28 mouse cellular contexts compared by ENCODE assay signal in genomic region chr9:100656058-100656457, GRCm38 (mm10).
"Had no signal": no experiment of that assay in that cellular context is flagged by ENCODE, and none has a peak within 500 bp of the region (broad histone marks: within the 10 kb centered on the region; RNA-seq: fewer than 3 reads in every experiment).

No protein-coding gene starts in this region.

- H3K36me3 ChIP-seq: embryonic facial prominence, embryonic 12.5 days; forebrain, embryonic 15.5 days had no signal

- H3K4me3 ChIP-seq: embryonic facial prominence, embryonic 10.5 days; embryonic facial prominence, embryonic 12.5 days; embryonic facial prominence, embryonic 13.5 days; embryonic facial prominence, embryonic 15.5 days; erythroblast, embryonic 14.5 days; forebrain, embryonic 10.5 days; forebrain, embryonic 12.5 days; forebrain, embryonic 13.5 days; forebrain, embryonic 15.5 days; gastrocnemius, adult 2 months had no signal

- H3K27me3 ChIP-seq: embryonic facial prominence, embryonic 12.5 days; embryonic facial prominence, embryonic 13.5 days; embryonic facial prominence, embryonic 15.5 days; forebrain, embryonic 12.5 days; forebrain, embryonic 13.5 days; forebrain, embryonic 15.5 days had no signal

- H3K4me1 ChIP-seq: embryonic facial prominence, embryonic 10.5 days; embryonic facial prominence, embryonic 12.5 days; embryonic facial prominence, embryonic 13.5 days; embryonic facial prominence, embryonic 15.5 days; forebrain, embryonic 10.5 days; forebrain, embryonic 12.5 days had no signal

- H3K27ac ChIP-seq: embryonic facial prominence, embryonic 10.5 days; embryonic facial prominence, embryonic 12.5 days; embryonic facial prominence, embryonic 13.5 days; embryonic facial prominence, embryonic 15.5 days; forebrain, embryonic 10.5 days; forebrain, embryonic 12.5 days; forebrain, embryonic 13.5 days; forebrain, embryonic 15.5 days; gastrocnemius, adult 2 months had no signal

- H3K9me3 ChIP-seq: embryonic facial prominence, embryonic 12.5 days; embryonic facial prominence, embryonic 13.5 days; embryonic facial prominence, embryonic 15.5 days; forebrain, embryonic 12.5 days; forebrain, embryonic 13.5 days; forebrain, embryonic 15.5 days had no signal

- ATAC-seq: forebrain, embryonic 13.5 days; forebrain, embryonic 14.5 days; forebrain, embryonic 15.5 days; forebrain, embryonic 16.5 days; forebrain, postnatal 0 days had no signal

- H3K4me2 ChIP-seq: embryonic facial prominence, embryonic 12.5 days; embryonic facial prominence, embryonic 13.5 days; embryonic facial prominence, embryonic 15.5 days; forebrain, embryonic 12.5 days; forebrain, embryonic 13.5 days; forebrain, embryonic 15.5 days had no signal

- H3K9ac ChIP-seq: embryonic facial prominence, embryonic 12.5 days; embryonic facial prominence, embryonic 13.5 days; embryonic facial prominence, embryonic 15.5 days; forebrain, embryonic 12.5 days; forebrain, embryonic 13.5 days; forebrain, embryonic 15.5 days; forebrain, postnatal 0 days had no signal

- DNase-seq: cerebellum, adult 18-20 months; cerebellum, adult 2 months; cerebellum, adult 8-10 months; cerebellum, adult 9-10 months; cerebellum, adult 9-11 months; cerebellum, postnatal 10 days; cerebellum, postnatal 14 days; cerebellum, postnatal 25 days; cerebellum, postnatal 36 days; embryo, embryonic 11 days; forebrain, postnatal 0 days; gastrocnemius, adult 2 months; gastrocnemius, postnatal 10 days; gastrocnemius, postnatal 14 days; gastrocnemius, postnatal 25 days; gastrocnemius, postnatal 36 days; heart, adult 18-20 months had no signal
